24 mouse cellular contexts compared by ENCODE assay signal in the genomic region with DNA sequence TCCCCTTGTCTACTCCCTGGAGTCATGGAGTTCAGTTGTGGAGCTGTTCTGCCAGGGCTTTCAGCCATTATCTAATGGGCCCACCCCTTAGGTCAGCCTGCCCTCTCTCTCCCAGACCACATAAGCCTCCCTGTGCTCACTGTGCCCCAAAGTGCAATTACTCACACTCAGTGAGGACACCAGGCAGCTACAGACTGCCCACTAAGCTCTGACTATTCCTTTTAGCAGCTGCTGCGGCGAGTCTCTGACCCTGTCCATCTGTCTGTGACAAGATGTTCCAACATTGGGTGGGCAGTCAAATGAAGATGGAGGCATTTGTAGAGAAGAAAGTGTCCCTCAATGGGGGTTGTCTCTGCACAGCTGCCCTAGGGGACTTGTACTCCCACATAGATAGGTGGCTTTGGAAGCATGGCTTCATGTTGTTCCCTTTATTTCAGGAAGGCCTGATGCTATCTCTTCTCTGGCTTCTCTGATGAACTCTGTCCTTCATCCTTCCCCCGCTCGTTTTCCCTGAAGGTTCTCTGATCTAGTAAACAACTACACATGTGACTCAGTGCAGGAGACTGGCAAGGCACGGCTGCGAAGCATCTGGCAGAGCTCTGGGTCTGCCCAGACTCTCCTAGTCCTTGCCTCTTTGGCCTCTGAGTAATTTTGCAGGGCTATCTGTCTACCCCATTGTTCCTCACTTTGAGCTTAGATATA. TPM values are rescaled to one million over a fixed set of nuclear protein-coding genes. Genes with fewer than 3 reads are reported as not detected.
DNase-seq lines count a peak whose midpoint lies in the region; ATAC-seq and TF ChIP-seq lines count a peak whose summit lies in the region.
"Had no signal": no experiment of that assay in that cellular context is flagged by ENCODE, and none has a peak within 500 bp of the region (broad histone marks: within the 10 kb centered on the region; RNA-seq: fewer than 3 reads in every experiment).

No protein-coding gene starts in this region.

- no peak for TF ChIP-seq EP300 in lung, postnatal 0 days (IDR thresholded peaks at IDR 0.05)

- ATAC-seq in midbrain, embryonic 11.5 days (ENCODE audit: low FRiP score), result no peak
- ATAC-seq in midbrain, embryonic 15.5 days (replicated peaks), result no peak
- ATAC-seq in lung, postnatal 0 days, result no peak
- ATAC-seq: intestine, embryonic 15.5 days; Patski had no signal

- H3K4me3 ChIP-seq in midbrain, embryonic 11.5 days (ENCODE audit: low read depth, low read length), result no peak overlapping the region
- H3K4me3 ChIP-seq in midbrain, embryonic 15.5 days, result no peak overlapping the region
- H3K4me3 ChIP-seq in C2C12 (ENCODE audit: insufficient read depth, poor library complexity, severe bottlenecking), result no peak overlapping the region
- no peak overlapping the region for H3K4me3 ChIP-seq in myocyte
- no peak overlapping the region for H3K4me3 ChIP-seq in lung, postnatal 0 days (ENCODE audit: low read depth, low read length)
- H3K4me3 ChIP-seq: gastrocnemius, adult 2 months; heart, adult 2 months; heart, embryonic 15.5 days; hindbrain, embryonic 15.5 days; intestine, embryonic 15.5 days; kidney, embryonic 15.5 days; limb, embryonic 10.5 days; neural tube, embryonic 13.5 days had no signal

- H3K79me2 ChIP-seq in C2C12 (ENCODE audit: control insufficient read depth, insufficient read depth) (no peaks in the 10 kb centered on the region), myocyte (ENCODE audit: control insufficient read depth, insufficient read depth) (no peaks in the 10 kb centered on the region)

- H3K36me3 ChIP-seq in midbrain, embryonic 11.5 days (ENCODE audit: control insufficient read depth, insufficient read depth, low read length), result no peaks in the 10 kb centered on the region
- peaks cover 11% of the 10 kb centered on the region; the same call in 1 of the 2 replicates for H3K36me3 ChIP-seq in midbrain, embryonic 15.5 days (replicated peaks)
- peaks cover 9% of the 10 kb centered on the region for H3K36me3 ChIP-seq in C2C12 (ENCODE audit: control insufficient read depth, insufficient read depth)
- peaks cover 9% of the 10 kb centered on the region for H3K36me3 ChIP-seq in myocyte (ENCODE audit: control insufficient read depth, insufficient read depth)
- peaks cover 8% of the 10 kb centered on the region for H3K36me3 ChIP-seq in lung, postnatal 0 days (ENCODE audit: insufficient read depth, low read length)
- H3K36me3 ChIP-seq: heart, embryonic 15.5 days had no signal

- H3K27me3 ChIP-seq in midbrain, embryonic 11.5 days (ENCODE audit: control insufficient read depth, insufficient read depth, low read length), result no peaks in the 10 kb centered on the region
- no peaks in the 10 kb centered on the region for H3K27me3 ChIP-seq in midbrain, embryonic 15.5 days (replicated peaks)
- H3K27me3 ChIP-seq in C2C12 (ENCODE audit: control insufficient read depth, insufficient read depth, insufficient read length) (no peaks in the 10 kb centered on the region), myocyte (ENCODE audit: control insufficient read depth, insufficient read depth, insufficient read length) (no peaks in the 10 kb centered on the region)
- no peaks in the 10 kb centered on the region for H3K27me3 ChIP-seq in lung, postnatal 0 days (replicated peaks; ENCODE audit: insufficient read depth, low read length)
- H3K27me3 ChIP-seq: heart, embryonic 15.5 days; hindbrain, embryonic 15.5 days; intestine, embryonic 15.5 days; kidney, embryonic 15.5 days; neural tube, embryonic 13.5 days; Patski had no signal

- H3K9ac ChIP-seq in midbrain, embryonic 11.5 days (ENCODE audit: low read length), result no peak overlapping the region
- H3K9ac ChIP-seq in midbrain, embryonic 15.5 days, result no peak overlapping the region
- no peak overlapping the region for H3K9ac ChIP-seq in lung, postnatal 0 days (replicated peaks; ENCODE audit: low read depth)
- H3K9ac ChIP-seq: heart, embryonic 15.5 days; hindbrain, embryonic 15.5 days; intestine, embryonic 15.5 days; kidney, embryonic 15.5 days; neural tube, embryonic 13.5 days had no signal

- H3K4me1 ChIP-seq in midbrain, embryonic 11.5 days (ENCODE audit: control insufficient read depth, insufficient read depth, low read length), result peaks cover 18% of the 10 kb centered on the region
- peaks cover 10% of the 10 kb centered on the region for H3K4me1 ChIP-seq in midbrain, embryonic 15.5 days
- H3K4me1 ChIP-seq in lung, postnatal 0 days (ENCODE audit: insufficient read depth, low read depth, low read length), result no peaks in the 10 kb centered on the region
- H3K4me1 ChIP-seq: heart, embryonic 15.5 days; intestine, embryonic 15.5 days; kidney, embryonic 15.5 days; limb, embryonic 10.5 days had no signal

- TF ChIP-seq POLR2A in myocyte (IDR thresholded peaks at IDR 0.05; ENCODE audit: insufficient read length, low read depth), result peak; percentile 43

- H3K4me2 ChIP-seq in midbrain, embryonic 11.5 days, result no peak overlapping the region
- H3K4me2 ChIP-seq in midbrain, embryonic 15.5 days, result no peak overlapping the region
- H3K4me2 ChIP-seq in myocyte (ENCODE audit: low read depth), result peak overlapping the region; percentile 79
- H3K4me2 ChIP-seq in lung, postnatal 0 days (replicated peaks; ENCODE audit: low read depth, low read length), result no peak overlapping the region
- H3K4me2 ChIP-seq: heart, embryonic 15.5 days; hindbrain, embryonic 15.5 days; intestine, embryonic 15.5 days; kidney, embryonic 15.5 days; neural tube, embryonic 13.5 days had no signal

- no peaks in the 10 kb centered on the region for H3K79me3 ChIP-seq in C2C12 (ENCODE audit: low read depth)

- peak; percentile 33 for DNase-seq in midbrain, embryonic 11.5 days (ENCODE audit: low spot score, missing footprints)
- DNase-seq in adrenal gland, postnatal 10 days, result peak; percentile 44
- no peak for DNase-seq in kidney, adult 11 months
- DNase-seq in lung, postnatal 0 days (ENCODE audit: low spot score), result no peak
- DNase-seq: cerebellum, adult 11-12 months; gastrocnemius, adult 2 months; heart, adult 2 months; heart, postnatal 4 days; kidney, postnatal 4 days; lung, adult 2 months; lung, postnatal 4 days; retina, postnatal 1 day; right cerebral cortex, postnatal 4 days; thymus, postnatal 36 days had no signal

- H3ac ChIP-seq in C2C12 (ENCODE audit: control insufficient read depth, insufficient read length, low read depth) (peak overlapping the region; percentile 10), myocyte (ENCODE audit: control insufficient read depth, insufficient read length) (no peak overlapping the region)

- no peak overlapping the region for H3K27ac ChIP-seq in midbrain, embryonic 11.5 days (ENCODE audit: low read depth, low read length)
- H3K27ac ChIP-seq in midbrain, embryonic 15.5 days, result no peak overlapping the region
- no peak overlapping the region for H3K27ac ChIP-seq in lung, postnatal 0 days (ENCODE audit: low read length)
- H3K27ac ChIP-seq: gastrocnemius, adult 2 months; heart, adult 2 months; heart, embryonic 15.5 days; hindbrain, embryonic 15.5 days; intestine, embryonic 15.5 days; kidney, embryonic 15.5 days; limb, embryonic 10.5 days; neural tube, embryonic 13.5 days had no signal

- H3K9me3 ChIP-seq in midbrain, embryonic 11.5 days (ENCODE audit: control insufficient read depth, low read length), result no peaks in the 10 kb centered on the region
- H3K9me3 ChIP-seq in midbrain, embryonic 15.5 days, result no peaks in the 10 kb centered on the region
- H3K9me3 ChIP-seq in lung, postnatal 0 days (ENCODE audit: low read length), result no peaks in the 10 kb centered on the region
- H3K9me3 ChIP-seq: heart, embryonic 15.5 days; hindbrain, embryonic 15.5 days; intestine, embryonic 15.5 days; kidney, embryonic 15.5 days; limb, embryonic 10.5 days; neural tube, embryonic 13.5 days had no signal

- WGBS in midbrain, embryonic 11.5 days, result 93% methylated on average over 6 of the region's 6 CpGs
- 90% methylated on average over 6 of the region's 6 CpGs for WGBS in midbrain, embryonic 15.5 days
- 79% methylated on average over 6 of the region's 6 CpGs for WGBS in lung, postnatal 0 days

- no peak for TF ChIP-seq CTCF in C2C12 (IDR thresholded peaks at IDR 0.05; ENCODE audit: control insufficient read depth, insufficient read depth, insufficient read length)
- TF ChIP-seq CTCF in lung, postnatal 0 days (IDR thresholded peaks at IDR 0.05), result no peak

TF ChIP-seq in C2C12, 6 proteins besides CTCF, POLR2A, EP300 and RAD21:
- TF ChIP-seq MYOG (IDR thresholded peaks at IDR 0.05; ENCODE audit: control insufficient read depth, extremely low read depth, insufficient read length), result no peak
- TF ChIP-seq CEBPB (IDR thresholded peaks at IDR 0.05; ENCODE audit: low read depth), result peak; percentile 7
- TF ChIP-seq MAX (IDR thresholded peaks at IDR 0.05), result peak; percentile 37
- TF ChIP-seq FOSL1 (IDR thresholded peaks at IDR 0.05; ENCODE audit: insufficient read depth, low read length, poor library complexity, severe bottlenecking), result peak; percentile 32
- TF ChIP-seq USF1 (IDR thresholded peaks at IDR 0.05; ENCODE audit: low read depth), result no peak
- peak; percentile 96 for TF ChIP-seq MYOD1 (IDR thresholded peaks at IDR 0.05; ENCODE audit: control insufficient read depth, insufficient read length, low read depth)

TF ChIP-seq in myocyte, 11 proteins besides CTCF, POLR2A, EP300 and RAD21:
- TF ChIP-seq MAX (IDR thresholded peaks at IDR 0.05; ENCODE audit: low read depth) (no peak), USF1 (IDR thresholded peaks at IDR 0.05; ENCODE audit: low read depth) (peak; percentile 49), REST (IDR thresholded peaks at IDR 0.05; ENCODE audit: insufficient read depth, insufficient read length) (no peak), MYOD1 (IDR thresholded peaks at IDR 0.05; ENCODE audit: control insufficient read depth in 1 of 3, insufficient read length in 2 of 3, low read depth in 2 of 3) (peak; percentile 93 to 96 (median 95)), SRF (IDR thresholded peaks at IDR 0.05; ENCODE audit: control insufficient read depth, insufficient read length, low read depth) (no peak), E2F4 (IDR thresholded peaks at IDR 0.05; ENCODE audit: insufficient read depth) (no peak), TCF3 (IDR thresholded peaks at IDR 0.05; ENCODE audit: insufficient read length, low read depth) (peak; percentile 61), CEBPB (IDR thresholded peaks at IDR 0.05; ENCODE audit: insufficient read depth, poor library complexity, severe bottlenecking) (no peak), TCF12 (IDR thresholded peaks at IDR 0.05; ENCODE audit: insufficient read depth, poor library complexity, severe bottlenecking) (peak; percentile 87), MYOG (IDR thresholded peaks at IDR 0.05; ENCODE audit: control insufficient read depth in 1 of 3, insufficient read depth in 1 of 3, insufficient read length in 2 of 3, low read depth in 2 of 3) (peak; percentile 69 to 92 (median 86))

RNA-seq across cellular contexts. Expression of a gene that starts 52.9 kb away (rescaled TPM):
- polyA plus RNA-seq in midbrain, embryonic 11.5 days (2014; fragmentation: Nextera tagmentation; extraction: Ambion mirVana), result 0.88 and 1.6 TPM in 2 replicates
- 0.30 and 0.79 TPM in 2 replicates for polyA plus RNA-seq in midbrain, embryonic 15.5 days (2015; fragmentation: Nextera tagmentation; extraction: Ambion mirVana)
- polyA plus RNA-seq in C2C12 (2012; fragmentation: generic; extraction: Trizol) (7.1 TPM), myocyte (2012; fragmentation: generic; extraction: Trizol) (21.7 TPM)
- total RNA-seq in adrenal gland, postnatal 10 days (2021), result 1 to 10 TPM; 2.1 TPM
- polyA plus RNA-seq in lung, postnatal 0 days (2015; fragmentation: Nextera tagmentation; extraction: Ambion mirVana), result 3.1 TPM in 2 replicates
- polyA plus RNA-seq: Patski had no signal

Comparison
In these comparisons a context has a peak if more than half of its experiments do, and no peak if none do; other contexts are left out.
1. DNase-seq: peak in midbrain, embryonic 11.5 days (single experiment) and adrenal gland, postnatal 10 days (single experiment); none in kidney, adult 11 months (single experiment) and lung, postnatal 0 days (single experiment).